Mouse (Mus musculus): ENCODE data around the gene Smim24.

The Smim24 gene

DNA sequence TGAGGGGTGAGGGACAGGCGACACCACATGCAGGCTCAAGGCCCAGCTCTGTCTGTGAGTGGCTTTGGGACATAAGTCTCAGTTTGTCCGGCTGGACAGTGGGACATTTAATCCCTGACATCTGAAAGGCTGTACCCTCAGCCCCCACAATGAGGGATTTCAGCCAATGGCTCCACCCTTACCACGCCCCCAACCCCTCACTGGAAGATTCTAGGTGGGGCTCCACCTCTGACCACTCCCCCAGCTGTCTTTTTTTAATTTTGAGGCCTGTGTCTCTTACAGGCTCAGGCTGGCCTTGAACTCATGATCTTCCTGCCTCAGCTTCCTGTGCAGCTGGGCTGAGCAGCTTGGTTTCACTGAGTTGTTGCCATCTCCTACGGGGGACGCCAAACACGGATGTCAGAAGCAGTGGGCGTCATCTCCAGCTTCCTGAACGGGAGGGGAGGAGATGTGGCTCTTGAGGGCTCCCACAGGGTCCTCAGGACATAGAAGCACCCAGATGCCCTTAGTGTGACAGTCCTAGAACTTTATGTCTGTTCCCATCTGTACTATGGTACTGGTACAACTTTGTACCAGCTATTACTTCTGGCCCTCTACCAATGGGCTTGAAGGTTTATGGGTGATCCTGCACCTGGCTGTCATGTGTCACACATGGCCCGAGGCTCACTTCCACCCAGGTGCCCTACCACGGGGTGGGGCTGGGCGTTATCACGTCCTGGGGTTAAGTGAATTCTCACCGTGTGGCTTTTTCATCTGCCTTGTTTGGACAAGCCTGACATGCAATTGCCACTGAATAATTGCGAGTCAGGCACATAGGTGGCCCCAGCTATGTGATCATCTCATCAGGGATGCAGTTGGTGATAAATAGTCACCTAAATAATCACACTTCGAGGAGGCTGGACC is 41.8 kb downstream of the Smim24 start:
- DNase-seq (ENCODE audit: low spot score) = peak; percentile 61

DNA sequence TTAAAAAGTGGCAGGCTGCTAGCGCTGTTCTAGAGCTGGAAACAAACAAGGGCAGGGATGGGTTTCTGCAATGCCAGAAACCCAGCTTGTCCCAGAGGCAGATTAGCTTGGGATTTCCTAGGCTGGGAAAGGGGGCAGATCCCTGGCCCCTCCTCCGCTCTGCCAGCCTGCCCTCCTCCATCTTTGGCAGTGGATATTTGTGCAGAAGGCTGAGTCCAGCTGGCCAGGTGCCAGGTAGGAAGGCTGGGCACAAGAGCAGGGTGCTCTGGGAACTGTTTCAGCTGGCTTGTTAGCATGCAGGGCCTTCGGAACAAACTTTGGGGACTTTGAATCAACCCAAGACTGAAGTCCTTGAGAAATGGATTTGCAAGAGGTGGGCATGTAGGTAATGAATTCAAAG is 42.6 kb downstream of the Smim24 start:
- peak; percentile 90 for DNase-seq (ENCODE audit: low spot score)

DNA sequence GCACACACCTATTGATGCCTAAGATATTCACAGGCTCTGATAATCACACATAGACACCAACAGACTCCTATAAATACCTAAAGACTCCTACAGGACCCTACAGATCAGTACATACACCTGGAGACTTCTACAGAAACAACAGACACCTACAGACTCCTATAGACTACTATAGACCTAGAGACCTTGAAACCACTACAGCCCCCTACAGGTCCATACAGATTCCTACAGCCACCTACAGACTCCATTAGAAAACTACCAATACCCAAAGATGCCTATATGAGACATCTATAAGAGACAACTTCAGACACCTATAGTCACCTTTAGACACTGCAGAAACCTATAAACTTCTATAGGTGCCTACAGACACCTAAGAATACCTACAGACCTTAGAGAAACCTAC is 48.2 kb downstream of the Smim24 start:
- DNase-seq (ENCODE audit: low spot score) = no peak

Measured in testis, postnatal 10 days (tissue).